Mouse (Mus musculus): ENCODE data around the gene Brpf3.
"Not testable (repeated sequence)": the region's sequence is repeated elsewhere in the genome, so short reads cannot be mapped to it uniquely, and the experiment has no call there.

- TF ChIP-seq CTCF, POLR2A (IDR thresholded peaks at IDR 0.05; ENCODE audit: extremely low read depth, insufficient read depth, low read length): not testable (repeated sequence)
Measured at GRCm38 (mm10) chr17:28774303-28774702, 26.6 kb upstream of the Brpf3 start.

Data from cortical plate, adult 2 months (tissue).